Mouse (Mus musculus) MEL-GATA-1-ER (cell line): ENCODE results near the gene Hcn3.

Experiments used
- DNase-seq: peaks from one replicate; pipeline ENCODE4 v3.0.0-alpha.2; 2012; ENCODE audit warnings: low read depth; ENCODE audit errors: extremely low read depth

Gene Hcn3

GRCm38 (mm10) chr3:89159616-89160344, at the start of gene Hcn3:
Hcn3 (minus strand) TSS chr3:89160196.
- DNase-seq, result peak; percentile 43

- no peak for DNase-seq
Measured at GRCm38 (mm10) chr3:89209731-89210130, 49.7 kb upstream of the Hcn3 start.

GRCm38 (mm10) chr3:89208736-89209135, 48.7 kb upstream of the Hcn3 start:
- no peak for DNase-seq

- no peak for DNase-seq
Measured at GRCm38 (mm10) chr3:89208075-89208657, 48.2 kb upstream of the Hcn3 start.

GRCm38 (mm10) chr3:89206695-89207094, 46.7 kb upstream of the Hcn3 start:
- no peak for DNase-seq

- no peak for DNase-seq
Measured at GRCm38 (mm10) chr3:89206079-89206478, 46.1 kb upstream of the Hcn3 start.

GRCm38 (mm10) chr3:89203142-89203514, 43.1 kb upstream of the Hcn3 start:
- no peak for DNase-seq

GRCm38 (mm10) chr3:89202253-89203141, 42.5 kb upstream of the Hcn3 start, which contains the start of gene Gba:
Gba (plus strand) TSS chr3:89202928.
- peak; percentile 95 for DNase-seq

GRCm38 (mm10) chr3:89199839-89200238, 39.8 kb upstream of the Hcn3 start:
- DNase-seq, result no peak

GRCm38 (mm10) chr3:89195979-89196877, 36.2 kb upstream of the Hcn3 start:
- peak; percentile 93 for DNase-seq

- no peak for DNase-seq
Measured at GRCm38 (mm10) chr3:89193853-89194252, 33.9 kb upstream of the Hcn3 start.

GRCm38 (mm10) chr3:89193351-89193750, 33.4 kb upstream of the Hcn3 start:
- no peak for DNase-seq

GRCm38 (mm10) chr3:89190436-89190835, 30.4 kb upstream of the Hcn3 start:
- DNase-seq, result peak; percentile 99

- DNase-seq, result no peak
Measured at GRCm38 (mm10) chr3:89188478-89188875, 28.5 kb upstream of the Hcn3 start.

GRCm38 (mm10) chr3:89187690-89188477, 27.9 kb upstream of the Hcn3 start:
- peak; percentile 61 for DNase-seq

GRCm38 (mm10) chr3:89187197-89187596, 27.2 kb upstream of the Hcn3 start:
- DNase-seq, result no peak

- DNase-seq, result no peak
Measured at GRCm38 (mm10) chr3:89183959-89184315, 23.9 kb upstream of the Hcn3 start.

GRCm38 (mm10) chr3:89183058-89183958, 23.3 kb upstream of the Hcn3 start, which contains the start of gene Fam189b:
Fam189b (plus strand) TSS chr3:89183143.
- no peak for DNase-seq

- DNase-seq, result peak; percentile 87
Measured at GRCm38 (mm10) chr3:89182531-89183057, 22.6 kb upstream of the Hcn3 start.
